Mouse (Mus musculus) adrenal gland, postnatal 25 days (tissue): Measurements from ENCODE around the gene Eef1akmt4. TPM values are rescaled to one million over a fixed set of nuclear protein-coding genes. Genes with fewer than 3 reads are reported as not detected.
"Not testable (repeated sequence)": the region's sequence is repeated elsewhere in the genome, so short reads cannot be mapped to it uniquely, and the experiment has no call there.

Experiments used
- DNase-seq: peaks from one replicate; pipeline ENCODE4 v3.0.0; 2021; ENCODE audit warnings: mixed read lengths
- microRNA-seq, 2 experiments: library from miRNA; unstranded; fragments of <30 nt; microRNA quantifications; one replicate each; pipeline ENCODE4 v1.2.0; 2021
- total RNA-seq: library from RNA; stranded (reverse); gene quantifications from 2 replicates; pipeline ENCODE4 v1.2.3, GENCODE M21; 2021

Gene Eef1akmt4
- total RNA-seq, 1 experiment from 2014 or later = 9.1 TPM

DNA sequence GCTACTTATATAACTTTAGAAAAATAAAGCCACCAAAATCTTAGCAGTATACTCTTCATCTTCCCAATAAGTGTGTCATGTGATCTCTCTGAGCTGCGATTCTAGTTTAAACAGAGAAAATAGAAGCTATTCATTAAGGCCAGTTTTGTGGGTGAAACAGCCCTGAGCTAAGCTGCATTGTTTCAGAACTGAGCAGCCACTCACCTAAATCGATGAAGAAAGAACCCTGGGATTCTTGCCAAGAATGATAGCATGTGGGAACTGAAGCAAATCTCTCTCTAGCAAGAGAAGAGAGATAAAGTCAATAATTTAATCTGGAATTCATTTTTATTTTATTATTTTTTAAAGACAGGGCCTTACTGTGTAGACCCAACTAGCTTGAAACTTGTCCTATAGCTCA, 11.8 kb downstream of the Eef1akmt4 start:
- DNase-seq = no peak

GRCm38 (mm10) chr16:20628871-20629391, 17.5 kb downstream of the Eef1akmt4 start:
- DNase-seq = no peak

- DNase-seq = peak; percentile 48
Observed at GRCm38 (mm10) chr16:20629731-20630634, 18.6 kb downstream of the Eef1akmt4 start, which contains the start of gene Ece2. Gene Ece2, plus strand, starts transcription at chr16:20629828.

DNA sequence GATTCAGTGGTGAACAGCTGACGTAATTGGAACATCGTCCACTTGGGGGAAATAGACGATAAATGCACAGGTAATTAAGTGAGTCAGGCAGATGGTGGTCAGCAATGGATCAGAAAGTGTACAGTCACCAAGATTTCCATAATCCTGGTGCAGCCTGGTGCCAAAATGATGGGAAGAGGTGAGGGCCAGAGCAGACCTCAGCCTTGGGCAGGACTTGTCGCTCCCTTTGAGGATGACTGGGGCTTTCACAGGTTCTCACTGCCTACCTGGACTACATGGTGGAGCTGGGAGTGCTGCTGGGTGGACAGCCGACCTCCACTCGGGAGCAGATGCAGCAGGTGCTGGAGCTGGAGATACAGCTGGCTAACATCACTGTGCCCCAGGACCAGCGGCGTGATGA, 26.0 kb downstream of the Eef1akmt4 start:
- no peak for DNase-seq

- DNase-seq = no peak
Observed at GRCm38 (mm10) chr16:20638367-20638766, 27.0 kb downstream of the Eef1akmt4 start.

DNA sequence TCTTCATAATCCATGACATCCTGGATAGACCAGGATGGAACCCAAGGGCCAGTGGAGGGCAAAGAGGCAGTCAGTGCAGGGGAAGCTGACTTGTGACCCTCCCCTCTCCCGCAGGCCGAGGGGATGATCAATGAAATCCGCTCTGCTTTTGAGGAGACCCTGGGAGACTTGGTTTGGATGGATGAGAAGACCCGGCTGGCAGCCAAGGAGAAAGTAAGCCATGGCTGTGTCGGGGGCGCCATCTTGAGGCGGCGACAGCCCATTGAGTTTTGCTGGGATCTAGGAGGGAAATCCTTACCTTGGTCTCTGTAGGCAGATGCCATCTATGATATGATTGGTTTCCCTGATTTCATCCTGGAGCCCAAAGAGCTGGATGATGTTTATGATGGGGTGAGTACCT, 30.8 kb downstream of the Eef1akmt4 start:
- peak; percentile 78 for DNase-seq

DNA sequence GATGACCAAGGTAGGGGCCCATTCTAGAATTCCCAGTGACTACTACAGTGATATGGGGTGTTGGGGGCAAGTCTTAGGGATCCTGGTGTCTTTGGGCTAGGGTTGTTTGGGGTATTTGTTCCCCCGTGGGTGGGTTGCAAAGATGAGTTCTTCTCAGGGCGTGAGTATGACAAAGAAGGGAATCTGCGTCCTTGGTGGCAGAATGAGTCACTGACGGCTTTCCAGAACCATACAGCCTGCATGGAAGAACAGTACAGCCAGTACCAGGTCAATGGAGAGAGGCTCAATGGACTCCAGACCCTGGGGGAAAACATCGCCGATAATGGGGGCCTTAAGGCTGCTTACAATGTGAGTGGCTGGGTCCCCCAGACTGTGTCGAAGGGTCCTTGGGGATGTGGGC, 32.5 kb downstream of the Eef1akmt4 start:
- peak; percentile 42 for DNase-seq

- peak; percentile 97 for DNase-seq
Observed at GRCm38 (mm10) chr16:20651076-20651946, 39.9 kb downstream of the Eef1akmt4 start, which contains the start of gene Psmd2. Gene Psmd2, plus strand, starts transcription at chr16:20651652.

- no peak for DNase-seq
Observed at GRCm38 (mm10) chr16:20651947-20652310, 40.5 kb downstream of the Eef1akmt4 start.

- DNase-seq = no peak
Observed at GRCm38 (mm10) chr16:20653315-20653714, 41.9 kb downstream of the Eef1akmt4 start.

DNA sequence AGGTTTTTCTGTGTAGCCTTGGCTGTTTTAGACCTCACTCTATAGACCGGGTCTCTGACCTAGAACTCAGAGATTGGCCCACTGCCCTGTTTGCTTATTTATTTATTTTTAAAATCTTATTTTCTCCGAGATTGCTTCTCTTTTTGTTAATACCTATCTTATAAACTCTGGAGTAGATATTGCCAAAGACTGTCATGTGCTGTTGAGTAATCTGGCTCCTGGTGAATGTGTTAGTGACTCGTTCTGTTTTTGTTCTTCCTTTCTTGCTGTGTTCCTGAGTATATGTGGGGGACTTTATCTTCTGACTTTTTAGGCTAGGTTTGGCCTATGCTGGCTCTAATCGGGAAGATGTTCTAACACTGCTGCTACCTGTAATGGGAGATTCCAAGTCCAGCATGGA, 46.3 kb downstream of the Eef1akmt4 start:
- no peak for DNase-seq

GRCm38 (mm10) chr16:20668013-20668412, 56.6 kb downstream of the Eef1akmt4 start, which contains the start of gene Eif4g1:
Gene Eif4g1, plus strand, starts transcription at chr16:20668313.
- DNase-seq = not testable (repeated sequence)

Small RNAs within 50 kb of the gene (microRNA-seq; reads per million reads assigned to microRNA genes)
- gene Mir1224 = 2.7 to 6.0 reads per million in 2 experiments

Other genes starting within 250 kb of the Eef1akmt4 start
- 73.8 and 89.1 TPM in 2 replicates for gene Abcc5, start 185.2 kb upstream of the Eef1akmt4 start, total RNA-seq
- gene Eif2b5, start 112.8 kb upstream of the Eef1akmt4 start, total RNA-seq = 58.3 and 63.8 TPM in 2 replicates
- gene Dvl3, start 94.6 kb upstream of the Eef1akmt4 start, total RNA-seq = 43.9 and 46.2 TPM in 2 replicates
- gene Ap2m1, start 76.1 kb upstream of the Eef1akmt4 start, total RNA-seq = 291 and 310 TPM in 2 replicates
- gene Abcf3, start 63.0 kb upstream of the Eef1akmt4 start, total RNA-seq = 87.3 and 101 TPM in 2 replicates
- gene Vwa5b2, start 22.1 kb upstream of the Eef1akmt4 start, total RNA-seq = 1.5 TPM in 1 of 2 replicates, not detected in the other
- not detected in 2 replicates for gene Gm49333, start within 50 bp of the Eef1akmt4 start, total RNA-seq
- 26.2 and 41.4 TPM in 2 replicates for gene Alg3, start 142 bp downstream of the Eef1akmt4 start, total RNA-seq
- 15.8 and 27.8 TPM in 2 replicates for gene Camk2n2, start 9.7 kb downstream of the Eef1akmt4 start, total RNA-seq
- 11.4 and 15.0 TPM in 2 replicates for gene Ece2, start 18.2 kb downstream of the Eef1akmt4 start, total RNA-seq
- 279 and 296 TPM in 2 replicates for gene Psmd2, start 40.1 kb downstream of the Eef1akmt4 start, total RNA-seq
- 337 and 368 TPM in 2 replicates for gene Eif4g1, start 56.7 kb downstream of the Eef1akmt4 start, total RNA-seq
- 14.8 and 17.6 TPM in 2 replicates for gene Fam131a, start 81.6 kb downstream of the Eef1akmt4 start, total RNA-seq
- 49.8 and 56.3 TPM in 2 replicates for gene Polr2h, start 106.1 kb downstream of the Eef1akmt4 start, total RNA-seq
- 45.9 and 74.4 TPM in 2 replicates for gene Clcn2, start 106.2 kb downstream of the Eef1akmt4 start, total RNA-seq
- gene Chrd, start 121.5 kb downstream of the Eef1akmt4 start, total RNA-seq = 8.1 and 13.5 TPM in 2 replicates
- 1.6 and 3.2 TPM in 2 replicates for gene Thpo, start 122.9 kb downstream of the Eef1akmt4 start, total RNA-seq